Mouse (Mus musculus): Measurements from ENCODE around the gene Rgcc. TPM values are rescaled to one million over a fixed set of nuclear protein-coding genes. Genes with fewer than 3 reads are reported as not detected.

The Rgcc gene
- total RNA-seq, 2 experiments from 2014 or later = 78.5 to 80.3 TPM

DNA sequence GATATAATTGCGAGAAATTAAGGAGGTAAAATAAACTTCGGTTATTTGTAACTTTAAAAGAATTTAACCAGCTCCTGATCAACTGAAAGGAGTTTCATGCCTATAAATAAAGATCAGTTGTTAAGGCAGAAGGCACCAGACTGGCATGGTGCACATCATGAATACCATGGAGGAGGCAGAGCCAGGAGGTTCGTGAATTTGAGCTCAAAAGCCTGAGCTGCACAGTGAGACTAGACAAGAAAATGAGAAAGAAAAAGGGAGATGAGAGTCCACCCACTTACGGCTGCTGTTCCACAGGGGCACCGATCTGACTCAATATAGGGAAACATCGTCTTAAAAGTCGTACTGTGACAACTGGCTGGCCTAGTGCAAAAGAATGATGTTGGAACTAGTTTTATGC is 17.5 kb downstream of the Rgcc start:
- intact Hi-C loops (cut with DNase I) = no loop called here

GRCm38 (mm10) chr14:79281894-79282553 is 19.4 kb downstream of the Rgcc start:
- DNase-seq = no peak
- intact Hi-C loops (cut with DNase I) = no loop called here

More for the DNA sequence above, 17.5 kb downstream of the Rgcc start:
- DNase-seq = no peak

DNA sequence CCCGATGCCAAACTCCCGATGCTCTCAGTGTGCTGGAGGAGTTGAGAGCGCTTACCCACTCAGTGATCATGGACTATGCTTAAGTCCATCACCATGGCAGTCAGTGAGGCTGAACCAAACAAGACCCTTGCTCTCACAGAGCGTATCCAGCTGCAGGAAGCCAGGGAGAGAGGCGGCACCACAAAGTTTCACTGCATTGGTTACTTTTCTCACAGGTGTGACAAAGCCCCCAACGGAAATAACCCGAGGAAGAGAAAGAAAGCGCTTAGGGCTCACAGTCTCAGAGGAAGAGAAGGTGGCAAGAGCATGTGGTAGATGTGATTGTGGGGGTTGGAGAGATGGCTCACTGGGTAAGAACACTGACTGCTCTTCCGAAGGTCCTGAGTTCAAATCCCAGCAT is 21.0 kb downstream of the Rgcc start:
- intact Hi-C loops (cut with DNase I) = no loop called here
- DNase-seq = no peak

DNA sequence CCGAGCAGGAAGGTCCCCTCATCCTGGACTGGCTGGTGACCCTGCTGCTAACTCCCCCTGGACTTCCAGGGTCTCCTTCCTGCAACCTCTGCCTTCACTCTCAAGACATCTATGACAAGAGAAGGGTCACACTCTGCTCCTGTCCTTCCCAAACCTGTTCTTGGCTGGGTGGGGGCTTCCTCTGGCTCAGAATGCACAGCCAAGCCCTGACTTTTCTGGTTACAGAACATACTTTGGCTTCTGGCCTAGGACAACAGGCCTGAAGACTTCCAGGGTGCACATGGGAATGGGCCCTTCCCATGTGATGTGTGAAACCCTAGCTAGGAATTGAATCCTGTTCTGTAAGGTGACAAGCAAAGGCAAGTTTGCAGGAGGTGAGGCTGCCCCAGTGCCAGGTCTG is 22.0 kb downstream of the Rgcc start:
- intact Hi-C loops (cut with DNase I) = no loop called here
- no peak for DNase-seq

DNA sequence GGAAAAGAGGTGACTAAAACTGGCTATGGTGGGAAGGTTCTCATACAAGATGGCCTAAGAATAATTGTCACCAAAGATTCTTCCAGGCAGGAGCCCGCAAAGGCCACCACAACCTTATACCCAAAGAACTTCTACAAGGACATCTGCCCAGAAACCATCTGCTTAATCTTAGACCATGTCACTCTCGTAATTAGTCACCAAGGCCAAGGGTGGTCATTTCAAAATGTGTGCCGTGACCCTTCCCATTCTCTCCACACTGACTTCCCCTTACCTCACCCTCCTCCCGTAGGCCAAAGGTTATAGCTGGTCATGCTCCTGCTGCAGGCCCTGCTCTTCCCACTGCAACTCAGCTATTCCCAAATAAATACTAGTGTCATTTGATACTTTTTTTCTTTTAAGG is 22.5 kb downstream of the Rgcc start:
- no peak for DNase-seq
- intact Hi-C loops (cut with DNase I) = no loop called here

- intact Hi-C loops (cut with DNase I) = no loop called here
- DNase-seq = peak; percentile 45 to 61
Observed at GRCm38 (mm10) chr14:79277922-79278321, 23.5 kb downstream of the Rgcc start.

- intact Hi-C loops (cut with DNase I) = no loop called here
- DNase-seq = no peak
Observed at GRCm38 (mm10) chr14:79275870-79276395, 25.5 kb downstream of the Rgcc start.

DNA sequence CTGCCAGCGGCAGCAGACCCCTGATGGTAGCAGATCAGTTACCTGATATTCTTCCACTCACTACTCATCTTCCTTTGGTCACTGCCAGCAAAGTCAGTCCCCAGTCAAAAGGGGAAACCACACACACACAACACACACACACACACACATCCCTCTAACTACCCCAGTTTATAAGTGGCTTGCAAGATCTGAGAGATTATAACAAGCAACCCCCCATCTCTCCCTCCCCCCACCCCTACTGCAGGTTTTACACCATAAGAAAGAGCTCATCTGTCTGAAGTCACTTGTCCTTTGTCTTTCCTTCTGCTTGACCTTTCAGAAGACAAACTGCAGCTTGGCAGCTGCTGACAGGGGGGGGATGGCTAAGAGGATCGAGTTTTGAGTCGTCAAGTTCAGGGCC is 26.0 kb downstream of the Rgcc start:
- no peak for DNase-seq

DNA sequence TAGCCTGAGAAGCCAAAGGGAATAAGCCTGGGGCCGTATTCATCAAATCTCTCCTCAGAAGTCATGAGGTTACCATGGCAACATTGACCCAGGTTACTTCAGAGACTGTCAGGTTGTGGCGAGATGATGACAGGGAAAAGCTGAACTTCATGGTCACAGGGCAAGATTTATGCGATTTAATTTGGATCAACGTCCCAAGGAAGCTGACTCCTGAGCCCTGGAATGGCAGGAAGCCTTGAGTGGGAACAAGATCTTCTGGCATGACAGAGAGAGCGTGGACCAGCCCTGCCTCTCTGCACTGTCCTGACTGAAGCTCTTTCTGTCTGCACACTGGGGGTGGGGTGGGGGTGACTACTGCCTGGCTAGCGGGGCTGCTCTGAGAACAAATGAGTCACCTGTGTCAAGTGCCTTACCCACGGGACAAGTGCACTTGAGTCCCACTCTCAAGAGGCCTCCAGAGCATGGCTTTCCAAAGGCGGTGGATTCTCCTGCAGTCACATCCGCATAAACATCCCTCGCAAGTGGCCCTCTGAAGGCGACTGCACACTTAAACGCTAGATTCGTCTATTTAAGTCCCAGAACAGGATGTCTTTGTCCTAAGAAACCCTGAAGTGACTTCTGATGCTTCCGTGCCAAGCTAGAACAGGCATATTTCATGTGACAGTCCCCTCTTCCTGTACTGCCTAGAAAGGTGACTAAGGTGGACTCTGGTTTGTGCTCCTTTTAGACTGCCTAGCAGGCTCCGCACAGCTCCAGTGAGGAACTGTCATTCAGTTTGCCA is 27.6 kb downstream of the Rgcc start:
- intact Hi-C loops (cut with DNase I) = loop anchor here (5.0 kb wide), 1 partner anchor 92 kb away; no protein-coding TSS in a partner anchor
- DNase-seq = peak; percentile 21 to 41

More for the DNA sequence above, 26.0 kb downstream of the Rgcc start:
- intact Hi-C loops (cut with DNase I) = no loop called here

DNA sequence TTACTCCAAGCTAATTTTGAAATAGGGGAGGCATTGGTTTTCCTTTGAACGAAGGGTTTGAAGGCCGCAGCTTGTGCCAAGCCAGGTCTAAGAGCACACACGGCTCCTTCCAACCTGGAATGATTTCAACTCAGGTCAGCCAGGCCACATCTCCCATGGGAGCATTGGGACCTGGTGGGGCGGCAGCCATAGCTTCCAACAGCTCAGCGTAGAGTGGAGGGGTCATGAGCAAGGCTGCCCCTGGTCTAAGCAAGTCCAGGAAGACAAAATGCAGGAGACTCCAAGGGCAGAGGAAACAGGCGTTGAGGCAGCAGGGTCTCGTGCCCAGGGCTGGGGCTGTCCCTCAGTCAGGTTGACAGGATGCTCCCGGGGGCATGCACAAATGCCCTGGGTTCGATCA is 28.5 kb downstream of the Rgcc start:
- intact Hi-C loops (cut with DNase I) = loop anchor here (5.0 kb wide), 1 partner anchor 91 kb away; no protein-coding TSS in a partner anchor
- DNase-seq = no peak

DNA sequence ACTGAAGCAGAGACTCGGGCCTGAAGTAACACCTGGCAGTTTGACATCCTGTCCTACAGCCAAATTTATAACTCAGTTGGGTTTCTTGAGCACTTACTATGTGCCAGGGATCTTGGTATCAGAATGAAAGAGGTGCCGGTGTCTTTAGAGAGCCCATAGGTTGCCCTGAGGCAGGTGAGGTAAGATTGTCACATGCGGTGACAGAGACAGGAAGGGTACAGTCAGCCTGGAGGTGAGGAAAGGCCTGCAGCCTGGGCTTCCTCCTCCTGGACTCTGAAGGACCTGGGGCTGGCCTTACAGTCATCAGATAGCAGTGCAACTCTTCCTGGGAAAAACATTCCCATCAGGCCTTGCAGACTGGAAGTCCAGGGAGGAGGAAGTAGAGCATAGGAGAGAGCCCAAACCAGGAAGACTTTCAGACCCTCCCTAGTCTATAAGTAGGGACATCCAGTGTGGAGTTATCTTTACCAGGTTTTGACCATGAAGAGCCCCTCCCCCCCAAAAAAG is 29.2 kb downstream of the Rgcc start:
- no peak for DNase-seq
- intact Hi-C loops (cut with DNase I) = loop anchor here (5.0 kb wide), 1 partner anchor 90 kb away; no protein-coding TSS in a partner anchor

DNA sequence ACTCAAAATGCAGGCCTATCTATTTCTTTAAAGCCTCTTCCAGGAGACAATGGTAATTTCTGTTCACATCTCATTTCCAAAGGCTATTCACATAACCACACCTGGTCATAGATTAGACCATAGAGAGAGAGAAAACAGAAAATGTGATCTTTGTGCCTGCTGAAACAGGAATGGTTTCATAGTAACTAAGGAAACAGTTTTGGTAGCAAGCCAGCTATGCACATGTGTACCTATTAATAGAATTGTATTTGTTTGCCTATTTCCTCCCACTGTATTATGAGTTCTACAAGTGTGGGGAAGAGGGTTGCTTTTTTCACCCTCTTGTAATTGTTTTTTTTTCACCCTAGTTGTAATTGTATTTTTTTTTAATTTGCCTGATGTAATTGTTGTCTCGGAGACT is 31.9 kb downstream of the Rgcc start:
- DNase-seq = no peak
- intact Hi-C loops (cut with DNase I) = no loop called here

DNA sequence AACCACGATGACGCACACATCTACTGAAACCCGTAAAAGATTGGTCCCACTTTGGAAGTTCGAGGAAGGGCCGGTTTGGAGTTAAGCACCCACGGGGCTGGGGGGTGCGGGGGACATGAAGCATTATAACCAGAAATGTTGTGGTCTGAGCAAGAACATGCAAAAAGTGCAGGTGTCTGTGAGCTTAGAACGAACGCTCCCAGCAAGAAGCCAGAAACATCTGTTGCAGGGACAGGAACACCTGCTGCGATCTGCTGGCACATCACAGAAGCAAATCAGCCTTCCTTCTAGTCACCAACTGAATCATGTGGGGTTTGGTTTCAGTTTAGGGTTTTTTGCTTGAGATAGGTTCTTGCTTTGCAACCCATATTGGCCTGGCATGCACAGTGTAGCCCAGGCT is 33.6 kb downstream of the Rgcc start:
- no peak for DNase-seq
- intact Hi-C loops (cut with DNase I) = no loop called here

DNA sequence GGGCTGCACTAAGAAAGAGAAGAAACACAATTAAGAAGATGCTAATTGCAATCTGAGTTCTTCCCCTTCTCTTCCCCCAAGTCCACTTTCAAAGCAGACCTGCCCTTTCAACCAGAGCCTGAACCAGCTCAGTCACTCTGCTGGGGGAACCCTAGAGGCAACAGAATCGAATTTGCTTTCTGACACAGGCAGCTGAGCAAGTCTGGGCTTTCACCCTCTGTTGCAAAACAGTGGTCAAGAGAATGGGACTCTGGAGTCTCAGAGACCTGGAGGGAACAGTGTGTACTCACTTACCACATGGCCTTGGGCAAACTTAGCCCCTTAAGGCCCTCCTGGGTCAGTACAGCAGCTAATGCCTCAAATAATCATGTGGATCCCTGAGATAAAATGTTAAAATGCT is 34.1 kb downstream of the Rgcc start:
- DNase-seq = no peak
- intact Hi-C loops (cut with DNase I) = no loop called here

GRCm38 (mm10) chr14:79266408-79266807 is 35.0 kb downstream of the Rgcc start:
- DNase-seq = no peak
- intact Hi-C loops (cut with DNase I) = no loop called here

DNA sequence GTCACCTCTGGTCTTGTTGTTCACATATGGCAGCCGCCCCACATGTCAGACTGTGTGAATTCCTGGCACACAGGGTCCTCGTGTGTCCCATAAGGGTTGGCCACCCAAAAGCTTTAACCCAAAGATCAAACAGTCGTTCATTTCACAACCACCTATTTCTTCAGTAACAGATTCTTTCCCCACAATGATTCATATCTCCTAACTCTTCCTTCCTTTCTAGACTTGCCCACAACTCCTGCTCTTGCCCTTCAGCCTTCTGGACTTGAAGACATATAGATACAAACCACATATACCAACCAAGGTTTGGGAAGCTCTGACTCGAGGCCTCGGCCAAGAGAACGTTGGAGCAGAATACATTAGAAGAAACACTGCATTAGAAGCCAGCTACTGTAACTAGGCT is 35.7 kb downstream of the Rgcc start:
- intact Hi-C loops (cut with DNase I) = no loop called here
- no peak for DNase-seq

GRCm38 (mm10) chr14:79263321-79263720 is 38.1 kb downstream of the Rgcc start:
- intact Hi-C loops (cut with DNase I) = no loop called here

GRCm38 (mm10) chr14:79262677-79263076 is 38.8 kb downstream of the Rgcc start:
- DNase-seq = no peak
- intact Hi-C loops (cut with DNase I) = no loop called here

More at GRCm38 (mm10) chr14:79263321-79263720, 38.1 kb downstream of the Rgcc start:
- no peak for DNase-seq

DNA sequence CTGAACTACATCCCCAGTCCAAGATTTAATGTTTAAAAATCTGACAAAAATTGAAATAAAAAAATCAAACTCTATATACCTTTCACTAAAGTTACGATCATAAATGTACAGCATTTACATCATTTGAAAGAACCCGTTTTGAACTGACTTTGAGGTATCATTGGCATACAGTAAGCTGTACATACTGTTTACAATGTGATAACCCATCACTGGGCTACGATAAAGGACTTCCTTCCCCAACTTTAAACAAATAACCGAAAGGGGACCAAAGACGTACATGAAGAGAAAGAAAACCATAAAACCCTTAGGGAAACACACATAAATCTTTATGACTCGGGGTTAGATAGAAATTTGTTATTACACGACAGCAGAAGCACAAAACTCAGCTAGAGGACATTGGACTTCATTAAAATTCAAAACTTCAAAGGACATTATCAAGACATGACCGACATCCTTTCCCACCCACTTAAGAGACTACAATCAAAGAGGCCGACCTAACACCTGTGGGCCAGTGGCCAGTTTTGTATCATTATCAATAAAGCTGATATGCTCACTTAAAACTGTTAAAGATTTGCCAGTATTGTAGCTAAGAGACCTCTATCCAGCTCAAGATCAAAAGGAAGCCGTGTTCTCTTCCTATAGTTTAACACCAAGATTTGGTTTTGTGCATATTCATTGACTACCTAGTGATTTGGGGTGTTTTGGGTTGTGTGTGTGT is 42.2 kb downstream of the Rgcc start:
- no peak for DNase-seq
- intact Hi-C loops (cut with DNase I) = no loop called here

- no peak for DNase-seq
- intact Hi-C loops (cut with DNase I) = no loop called here
Observed at GRCm38 (mm10) chr14:79256656-79257055, 44.8 kb downstream of the Rgcc start.

GRCm38 (mm10) chr14:79255786-79256185 is 45.7 kb downstream of the Rgcc start:
- intact Hi-C loops (cut with DNase I) = no loop called here
- DNase-seq = no peak
